ENCODE assay signal across 10 mouse cellular contexts in genomic region chr8:106508456-106508855, GRCm38 (mm10). TPM values are rescaled to one million over a fixed set of nuclear protein-coding genes. Genes with fewer than 3 reads are reported as not detected.
DNase-seq lines count a peak whose midpoint lies in the region; ATAC-seq lines count a peak whose summit lies in the region.
"Had no signal": no experiment of that assay in that cellular context is flagged by ENCODE, and none has a peak within 500 bp of the region (broad histone marks: within the 10 kb centered on the region; RNA-seq: fewer than 3 reads in every experiment).

No protein-coding gene starts in this region.

- intact Hi-C loops in left cerebral cortex, postnatal 36 days (cut with DNase I) = no loop called here

- no peak overlapping the region for H3K4me3 ChIP-seq in lung, embryonic 16.5 days (ENCODE audit: low read length)
- H3K4me3 ChIP-seq in forebrain, embryonic 15.5 days = no peak overlapping the region
- H3K4me3 ChIP-seq in limb, embryonic 10.5 days = peak overlapping the region; percentile 49

- peaks cover 41% of the 10 kb centered on the region for H3K4me1 ChIP-seq in lung, embryonic 16.5 days (replicated peaks; ENCODE audit: control insufficient read depth, insufficient read depth, low read length)
- peaks cover 37% of the 10 kb centered on the region for H3K4me1 ChIP-seq in forebrain, embryonic 15.5 days
- H3K4me1 ChIP-seq in limb, embryonic 10.5 days = peaks cover 69% of the 10 kb centered on the region

- no peaks in the 10 kb centered on the region for H3K9me3 ChIP-seq in lung, embryonic 16.5 days (ENCODE audit: control insufficient read depth, low read length)
- H3K9me3 ChIP-seq in forebrain, embryonic 15.5 days = no peaks in the 10 kb centered on the region
- H3K9me3 ChIP-seq in limb, embryonic 10.5 days (replicated peaks) = no peaks in the 10 kb centered on the region
- H3K9me3 ChIP-seq: liver, embryonic 15.5 days had no signal

- peak overlapping the region; percentile 71 for H3K4me2 ChIP-seq in lung, embryonic 16.5 days (ENCODE audit: low read depth, low read length)
- peak overlapping the region; percentile 54; the same call in 1 of the 2 replicates for H3K4me2 ChIP-seq in forebrain, embryonic 15.5 days (replicated peaks)

- no peak for DNase-seq in lung, postnatal 10 days
- no peak for DNase-seq in limb, embryonic 10.5 days (ENCODE audit: low spot score)
- peak; percentile 40 for DNase-seq in retina, postnatal 1 day
- no peak for DNase-seq in left cerebral cortex, postnatal 36 days (ENCODE audit: low spot score in 2 of 2)
- DNase-seq in cerebellum, postnatal 25 days = no peak

- no peak overlapping the region; the same call in 1 of the 2 replicates for H3K9ac ChIP-seq in lung, embryonic 16.5 days (ENCODE audit: low read length)
- H3K9ac ChIP-seq in forebrain, embryonic 15.5 days (replicated peaks) = no peak overlapping the region
- H3K9ac ChIP-seq: liver, embryonic 15.5 days had no signal

- H3K27me3 ChIP-seq in lung, embryonic 16.5 days (ENCODE audit: control insufficient read depth, insufficient read depth, low read depth, low read length) = peaks cover 15% of the 10 kb centered on the region
- peaks cover 69% of the 10 kb centered on the region for H3K27me3 ChIP-seq in forebrain, embryonic 15.5 days
- H3K27me3 ChIP-seq in limb, embryonic 10.5 days (ENCODE audit: low read depth, poor library complexity, severe bottlenecking) = peaks cover 34% of the 10 kb centered on the region

- no peaks in the 10 kb centered on the region for H3K36me3 ChIP-seq in lung, embryonic 16.5 days (ENCODE audit: control insufficient read depth, insufficient read depth, low read length)
- H3K36me3 ChIP-seq in forebrain, embryonic 15.5 days = no peaks in the 10 kb centered on the region
- H3K36me3 ChIP-seq in limb, embryonic 10.5 days = no peaks in the 10 kb centered on the region
- H3K36me3 ChIP-seq: liver, embryonic 15.5 days had no signal

- H3K27ac ChIP-seq in lung, embryonic 16.5 days (ENCODE audit: low read length) = no peak overlapping the region
- H3K27ac ChIP-seq in forebrain, embryonic 15.5 days (replicated peaks) = no peak overlapping the region
- H3K27ac ChIP-seq in limb, embryonic 10.5 days = peak overlapping the region; percentile 84
- H3K27ac ChIP-seq: liver, embryonic 15.5 days had no signal

- 36% methylated on average over 3 of the region's 3 CpGs for WGBS in lung, embryonic 16.5 days
- WGBS in forebrain, embryonic 15.5 days = 19% methylated on average over 3 of the region's 3 CpGs
- 34% methylated on average over 3 of the region's 3 CpGs for WGBS in limb, embryonic 10.5 days

- ATAC-seq in lung, embryonic 16.5 days (ENCODE audit: low read depth) = no peak
- no peak for ATAC-seq in forebrain, embryonic 15.5 days (replicated peaks)

RNA-seq across cellular contexts. Expression of gene Cdh3, which starts 2.2 kb away (rescaled TPM):
- polyA plus RNA-seq in lung, embryonic 16.5 days (2015; fragmentation: Nextera tagmentation; extraction: Ambion mirVana) = 20.1 and 20.7 TPM in 2 replicates
- polyA plus RNA-seq in forebrain, embryonic 15.5 days (2015; fragmentation: Nextera tagmentation; extraction: Ambion mirVana) = 0.83 and 1.3 TPM in 2 replicates
- 29.7 and 34.5 TPM in 2 replicates for polyA plus RNA-seq in limb, embryonic 10.5 days (2016; fragmentation: Nextera tagmentation; extraction: Ambion mirVana)
- total RNA-seq in left cerebral cortex, postnatal 36 days (2021) = under 1 TPM; 0.30 to 0.50 TPM

RNA-seq across cellular contexts. Expression of gene 6030452D12Rik, which starts 8.1 kb away (rescaled TPM):
- polyA plus RNA-seq in lung, embryonic 16.5 days (2015; fragmentation: Nextera tagmentation; extraction: Ambion mirVana) = not detected in 2 replicates
- polyA plus RNA-seq in forebrain, embryonic 15.5 days (2015; fragmentation: Nextera tagmentation; extraction: Ambion mirVana) = not detected in 2 replicates
- polyA plus RNA-seq in limb, embryonic 10.5 days (2016; fragmentation: Nextera tagmentation; extraction: Ambion mirVana) = not detected in 2 replicates
- not detected for total RNA-seq in left cerebral cortex, postnatal 36 days (2021)
- polyA plus RNA-seq: brain, embryonic 14.5 days; liver, embryonic 15.5 days; testis, adult 2 months had no signal
